Mouse (Mus musculus): ENCODE measurements around the gene S100a2. TPM values are rescaled to one million over a fixed set of nuclear protein-coding genes. Genes with fewer than 3 reads are reported as not detected.

S100a2 gene
- polyA plus RNA-seq, 1 experiment: not detected

GRCm38 (mm10) chr3:90582156-90582555, 7.9 kb upstream of the S100a2 start:
- Histone ChIP-seq H3K4me3 (ENCODE audit: insufficient read depth, poor library complexity, severe bottlenecking) (no peak overlapping the region), H3ac (ENCODE audit: control insufficient read depth, insufficient read length, low read depth) (no peak overlapping the region), H3K79me2 (ENCODE audit: control insufficient read depth, insufficient read depth) (no peaks in the 10 kb centered on the region), H3K36me3 (ENCODE audit: control insufficient read depth, insufficient read depth) (no peaks in the 10 kb centered on the region), H3K79me3 (ENCODE audit: low read depth) (no peaks in the 10 kb centered on the region), H3K27me3 (ENCODE audit: control insufficient read depth, insufficient read depth, insufficient read length) (no peaks in the 10 kb centered on the region)
- TF ChIP-seq MAX (IDR thresholded peaks at IDR 0.05) (no peak), MYOD1 (IDR thresholded peaks at IDR 0.05; ENCODE audit: control insufficient read depth, insufficient read length, low read depth) (no peak)

- Histone ChIP-seq H3ac (ENCODE audit: control insufficient read depth, insufficient read length, low read depth) (no peak overlapping the region), H3K79me3 (ENCODE audit: low read depth) (no peaks in the 10 kb centered on the region), H3K27me3 (ENCODE audit: control insufficient read depth, insufficient read depth, insufficient read length) (no peaks in the 10 kb centered on the region), H3K36me3 (ENCODE audit: control insufficient read depth, insufficient read depth) (no peaks in the 10 kb centered on the region), H3K4me3 (ENCODE audit: insufficient read depth, poor library complexity, severe bottlenecking) (no peak overlapping the region), H3K79me2 (ENCODE audit: control insufficient read depth, insufficient read depth) (no peaks in the 10 kb centered on the region)
- TF ChIP-seq FOSL1 (IDR thresholded peaks at IDR 0.05; ENCODE audit: insufficient read depth, low read length, poor library complexity, severe bottlenecking) (no peak), MAX (IDR thresholded peaks at IDR 0.05) (no peak), CEBPB (IDR thresholded peaks at IDR 0.05; ENCODE audit: low read depth) (no peak), MYOG (IDR thresholded peaks at IDR 0.05; ENCODE audit: control insufficient read depth, extremely low read depth, insufficient read length) (no peak), MYOD1 (IDR thresholded peaks at IDR 0.05; ENCODE audit: control insufficient read depth, insufficient read length, low read depth) (no peak), CTCF (IDR thresholded peaks at IDR 0.05; ENCODE audit: control insufficient read depth, insufficient read depth, insufficient read length) (no peak), USF1 (IDR thresholded peaks at IDR 0.05; ENCODE audit: low read depth) (no peak)
Observed at GRCm38 (mm10) chr3:90582556-90582955, 7.5 kb upstream of the S100a2 start.

- Histone ChIP-seq H3K79me2 (ENCODE audit: control insufficient read depth, insufficient read depth) (no peaks in the 10 kb centered on the region), H3K79me3 (ENCODE audit: low read depth) (no peaks in the 10 kb centered on the region), H3ac (ENCODE audit: control insufficient read depth, insufficient read length, low read depth) (no peak overlapping the region), H3K36me3 (ENCODE audit: control insufficient read depth, insufficient read depth) (no peaks in the 10 kb centered on the region), H3K4me3 (ENCODE audit: insufficient read depth, poor library complexity, severe bottlenecking) (no peak overlapping the region), H3K27me3 (ENCODE audit: control insufficient read depth, insufficient read depth, insufficient read length) (no peaks in the 10 kb centered on the region)
- TF ChIP-seq USF1 (IDR thresholded peaks at IDR 0.05; ENCODE audit: low read depth) (no peak), MAX (IDR thresholded peaks at IDR 0.05) (no peak), CTCF (IDR thresholded peaks at IDR 0.05; ENCODE audit: control insufficient read depth, insufficient read depth, insufficient read length) (no peak), MYOD1 (IDR thresholded peaks at IDR 0.05; ENCODE audit: control insufficient read depth, insufficient read length, low read depth) (no peak), FOSL1 (IDR thresholded peaks at IDR 0.05; ENCODE audit: insufficient read depth, low read length, poor library complexity, severe bottlenecking) (no peak), CEBPB (IDR thresholded peaks at IDR 0.05; ENCODE audit: low read depth) (no peak), MYOG (IDR thresholded peaks at IDR 0.05; ENCODE audit: control insufficient read depth, extremely low read depth, insufficient read length) (no peak)
Observed at GRCm38 (mm10) chr3:90583893-90584292, 6.2 kb upstream of the S100a2 start.

GRCm38 (mm10) chr3:90585595-90585994, 4.5 kb upstream of the S100a2 start:
- Histone ChIP-seq H3K4me3 (ENCODE audit: insufficient read depth, poor library complexity, severe bottlenecking) (no peak overlapping the region), H3K79me3 (ENCODE audit: low read depth) (no peaks in the 10 kb centered on the region), H3K79me2 (ENCODE audit: control insufficient read depth, insufficient read depth) (no peaks in the 10 kb centered on the region), H3ac (ENCODE audit: control insufficient read depth, insufficient read length, low read depth) (no peak overlapping the region), H3K36me3 (ENCODE audit: control insufficient read depth, insufficient read depth) (no peaks in the 10 kb centered on the region), H3K27me3 (ENCODE audit: control insufficient read depth, insufficient read depth, insufficient read length) (no peaks in the 10 kb centered on the region)
- TF ChIP-seq FOSL1 (IDR thresholded peaks at IDR 0.05; ENCODE audit: insufficient read depth, low read length, poor library complexity, severe bottlenecking) (peak; percentile 67), MAX (IDR thresholded peaks at IDR 0.05) (peak; percentile 71), CEBPB (IDR thresholded peaks at IDR 0.05; ENCODE audit: low read depth) (no peak), MYOG (IDR thresholded peaks at IDR 0.05; ENCODE audit: control insufficient read depth, extremely low read depth, insufficient read length) (no peak), MYOD1 (IDR thresholded peaks at IDR 0.05; ENCODE audit: control insufficient read depth, insufficient read length, low read depth) (peak; percentile 68), CTCF (IDR thresholded peaks at IDR 0.05; ENCODE audit: control insufficient read depth, insufficient read depth, insufficient read length) (peak; percentile 65), USF1 (IDR thresholded peaks at IDR 0.05; ENCODE audit: low read depth) (no peak)

GRCm38 (mm10) chr3:90586016-90586643, 3.9 kb upstream of the S100a2 start:
- no peaks in the 10 kb centered on the region for H3K36me3 ChIP-seq (ENCODE audit: control insufficient read depth, insufficient read depth)
- peak overlapping the region; percentile 38 for H3ac ChIP-seq (ENCODE audit: control insufficient read depth, insufficient read length, low read depth)
- H3K27me3 ChIP-seq (ENCODE audit: control insufficient read depth, insufficient read depth, insufficient read length): no peaks in the 10 kb centered on the region
- no peaks in the 10 kb centered on the region for H3K79me2 ChIP-seq (ENCODE audit: control insufficient read depth, insufficient read depth)
- no peak overlapping the region for H3K4me3 ChIP-seq (ENCODE audit: insufficient read depth, poor library complexity, severe bottlenecking)
- TF ChIP-seq USF1 (IDR thresholded peaks at IDR 0.05; ENCODE audit: low read depth): no peak
- no peak for TF ChIP-seq MYOG (IDR thresholded peaks at IDR 0.05; ENCODE audit: control insufficient read depth, extremely low read depth, insufficient read length)
- TF ChIP-seq MAX (IDR thresholded peaks at IDR 0.05): peak; percentile 65
- no peak for TF ChIP-seq CTCF (IDR thresholded peaks at IDR 0.05; ENCODE audit: control insufficient read depth, insufficient read depth, insufficient read length)
- TF ChIP-seq FOSL1 (IDR thresholded peaks at IDR 0.05; ENCODE audit: insufficient read depth, low read length, poor library complexity, severe bottlenecking): no peak
- no peak for TF ChIP-seq CEBPB (IDR thresholded peaks at IDR 0.05; ENCODE audit: low read depth)
- no peak for TF ChIP-seq MYOD1 (IDR thresholded peaks at IDR 0.05; ENCODE audit: control insufficient read depth, insufficient read length, low read depth)
- no peaks in the 10 kb centered on the region for H3K79me3 ChIP-seq (ENCODE audit: low read depth)

- H3K4me3 ChIP-seq (ENCODE audit: insufficient read depth, poor library complexity, severe bottlenecking): no peak overlapping the region
- no peaks in the 10 kb centered on the region for H3K36me3 ChIP-seq (ENCODE audit: control insufficient read depth, insufficient read depth)
- H3K79me2 ChIP-seq (ENCODE audit: control insufficient read depth, insufficient read depth): no peaks in the 10 kb centered on the region
- TF ChIP-seq MYOD1 (IDR thresholded peaks at IDR 0.05; ENCODE audit: control insufficient read depth, insufficient read length, low read depth): peak; percentile 79
- TF ChIP-seq FOSL1 (IDR thresholded peaks at IDR 0.05; ENCODE audit: insufficient read depth, low read length, poor library complexity, severe bottlenecking): peak; percentile 93
- TF ChIP-seq USF1 (IDR thresholded peaks at IDR 0.05; ENCODE audit: low read depth): no peak
- TF ChIP-seq MAX (IDR thresholded peaks at IDR 0.05): peak; percentile 47
- no peak for TF ChIP-seq MYOG (IDR thresholded peaks at IDR 0.05; ENCODE audit: control insufficient read depth, extremely low read depth, insufficient read length)
- TF ChIP-seq CEBPB (IDR thresholded peaks at IDR 0.05; ENCODE audit: low read depth): no peak
- TF ChIP-seq CTCF (IDR thresholded peaks at IDR 0.05; ENCODE audit: control insufficient read depth, insufficient read depth, insufficient read length): no peak
- H3K27me3 ChIP-seq (ENCODE audit: control insufficient read depth, insufficient read depth, insufficient read length): no peaks in the 10 kb centered on the region
- peak overlapping the region; percentile 48 for H3ac ChIP-seq (ENCODE audit: control insufficient read depth, insufficient read length, low read depth)
- H3K79me3 ChIP-seq (ENCODE audit: low read depth): no peaks in the 10 kb centered on the region
Observed at GRCm38 (mm10) chr3:90586906-90587305, 3.1 kb upstream of the S100a2 start.
